Mouse (Mus musculus) fibroblast of lung, adult 2 months (primary cell): ENCODE measurements around the gene Klhl3.
A peak's percentile ranks its signal among the peaks of the same experiment; 100 is the strongest.
"Not testable (repeated sequence)": the region's sequence is repeated elsewhere in the genome, so short reads cannot be mapped to it uniquely, and the experiment has no call there.

Experiments used
- DNase-seq: peaks from one replicate; pipeline ENCODE4 v3.0.0-alpha.2; 2011; ENCODE audit warnings: low read depth

The Klhl3 gene

DNA sequence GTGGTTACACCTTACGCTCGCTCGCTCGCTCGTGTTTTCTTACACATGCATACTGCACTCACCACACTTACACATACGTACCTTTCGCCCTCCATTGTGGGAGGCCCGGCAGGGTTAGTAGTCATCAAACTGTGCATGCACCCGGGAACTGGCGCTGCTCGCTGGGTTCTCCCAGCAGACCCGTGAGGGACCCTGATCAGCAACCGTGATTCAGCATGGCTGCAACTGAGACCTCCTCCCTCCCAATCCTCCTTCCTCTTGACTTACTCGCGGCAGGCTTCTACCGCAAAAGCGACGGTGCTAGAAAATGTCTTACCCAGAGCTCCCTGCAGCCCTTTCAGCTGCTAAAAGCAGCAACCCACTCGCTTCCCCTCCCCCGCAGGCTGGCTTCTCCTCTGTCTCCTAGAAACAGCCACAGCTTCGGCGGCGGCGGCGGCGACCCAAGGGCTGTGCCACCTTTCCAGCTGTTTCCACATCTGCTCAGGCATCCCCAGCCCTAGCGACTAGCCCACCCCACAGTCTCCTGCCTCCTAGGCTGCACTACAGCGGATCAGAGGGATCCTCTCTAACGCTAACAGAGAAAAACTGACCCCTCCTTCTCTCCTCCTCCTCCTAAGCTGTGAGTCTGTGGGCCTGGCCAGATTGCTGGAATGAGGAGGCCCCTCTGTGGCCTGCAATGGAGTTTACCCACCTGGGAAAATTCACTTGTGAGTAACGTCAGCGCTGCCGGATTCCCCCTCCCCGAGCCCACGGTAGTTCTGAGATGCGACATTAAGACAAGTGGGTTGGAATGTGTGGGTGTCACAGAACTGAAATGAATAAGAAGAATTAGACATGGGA lies at the start of gene Klhl3:
Klhl3 (minus strand) TSS at position 532 of the 840 bp plus-strand sequence.
- no peak for DNase-seq

DNA sequence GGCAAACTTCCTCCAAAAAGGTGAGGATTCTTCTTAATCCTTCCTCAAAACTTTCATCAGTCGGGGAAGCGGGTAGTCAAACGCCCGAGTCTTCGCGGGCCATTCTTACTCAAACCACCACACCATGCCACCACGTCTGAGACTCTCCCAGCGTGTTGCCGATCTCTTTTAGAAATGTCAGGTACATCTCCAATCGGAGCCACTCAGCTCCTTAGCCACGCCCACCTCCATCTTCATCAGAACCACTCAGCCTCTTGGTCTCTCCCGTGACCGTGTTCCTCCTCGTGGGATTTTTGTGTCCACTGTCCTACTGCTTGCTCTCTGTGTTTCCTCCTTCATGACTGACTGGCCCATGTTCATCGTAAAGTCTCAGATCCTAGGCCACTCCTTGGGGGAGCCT lies 47.4 kb upstream of the Klhl3 start:
- DNase-seq, result no peak

DNA sequence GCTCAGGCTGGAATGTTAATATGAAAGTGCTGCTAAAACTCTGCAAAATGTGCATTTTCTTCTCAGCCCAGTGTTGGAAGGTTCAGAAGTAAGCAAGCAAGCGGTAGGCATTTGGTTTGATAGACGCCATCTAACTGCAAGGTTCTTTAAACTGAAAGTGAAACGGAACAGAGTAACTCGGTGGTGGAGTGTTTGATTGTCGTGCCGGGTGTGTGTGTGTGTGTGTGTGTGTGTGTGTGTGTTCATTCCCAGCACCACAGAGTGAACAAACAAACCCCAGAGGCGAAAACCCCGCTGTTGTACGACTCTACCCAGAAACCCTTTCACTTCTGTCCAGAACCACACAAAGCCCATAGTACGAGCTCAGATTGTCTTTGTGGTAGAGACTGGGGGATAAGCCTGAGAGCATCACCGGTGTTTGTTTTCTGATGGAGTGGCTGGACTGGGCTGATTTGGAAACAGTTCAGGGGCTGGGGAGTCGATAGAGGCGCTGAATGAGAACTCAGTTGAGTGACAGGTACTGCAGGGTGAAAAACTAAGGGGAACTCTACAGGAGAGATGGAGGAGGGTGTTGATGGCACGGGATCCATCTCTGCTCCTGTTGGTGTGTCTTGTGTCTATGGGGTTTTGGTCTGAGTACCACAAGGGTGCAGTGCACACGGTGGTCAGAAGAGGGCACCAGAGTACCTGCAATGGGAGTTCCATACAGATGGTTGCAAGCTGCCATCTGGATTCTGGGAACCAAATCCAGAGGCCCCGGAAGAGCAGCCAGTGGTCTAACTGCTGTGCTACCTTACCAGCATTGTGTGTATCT lies 44.9 kb upstream of the Klhl3 start:
- peak; percentile 88 for DNase-seq

DNA sequence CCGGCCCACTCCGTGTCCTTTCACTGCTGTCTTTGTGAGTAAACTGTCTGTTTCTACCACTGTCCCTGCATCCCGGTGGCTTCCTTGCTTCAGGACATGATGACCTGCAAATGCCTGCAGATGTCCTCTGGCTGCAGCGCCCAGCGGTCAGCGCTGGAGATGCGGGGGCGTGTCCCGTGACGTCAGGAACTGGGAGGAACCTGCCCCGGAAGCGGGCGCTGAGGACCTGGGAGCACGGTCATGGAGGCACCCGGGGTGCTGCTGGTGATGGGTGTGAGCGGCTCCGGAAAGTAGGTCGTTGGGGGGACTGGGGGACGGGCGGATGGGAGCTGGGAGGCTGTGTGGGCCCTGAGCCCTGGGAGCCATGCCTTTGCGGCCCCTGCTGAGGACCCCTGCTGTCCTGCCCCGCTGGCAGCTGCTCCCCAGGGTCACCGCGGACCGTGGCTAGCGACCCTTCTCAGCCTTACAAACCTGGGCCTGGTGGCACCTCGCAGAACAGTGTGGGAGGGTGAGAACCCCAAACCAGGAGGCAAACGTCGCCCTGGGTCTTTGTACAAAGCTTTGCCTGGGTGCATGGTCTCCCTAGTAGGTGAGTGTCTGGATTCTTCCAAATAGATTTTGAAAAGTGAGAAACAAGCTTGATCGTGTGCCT lies 44.2 kb upstream of the Klhl3 start, which contains the start of gene Idnk:
Idnk (plus strand) TSS at position 203 of the 652 bp plus-strand sequence.
- peak; percentile 49 for DNase-seq

DNA sequence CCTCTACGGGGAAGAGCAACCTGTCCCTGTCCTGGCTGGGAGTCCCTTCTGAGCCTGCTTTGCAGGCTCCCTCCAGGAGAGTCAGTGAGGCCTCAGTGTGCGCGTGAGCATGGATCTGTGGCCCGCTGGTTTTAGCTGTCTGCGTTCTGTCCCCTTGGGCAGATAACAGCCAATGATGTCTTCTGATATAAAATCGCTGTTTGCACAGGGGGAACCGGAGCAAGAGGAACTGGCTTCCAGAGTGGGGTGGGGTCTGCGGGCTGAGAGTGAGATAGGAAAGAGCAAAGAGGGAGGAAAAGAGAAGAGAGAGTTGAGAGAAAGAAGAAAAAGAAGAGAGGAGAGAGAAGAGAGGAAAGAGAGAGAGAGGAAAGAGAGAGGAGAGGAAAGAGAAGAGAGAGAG lies 43.6 kb upstream of the Klhl3 start:
- no peak for DNase-seq

DNA sequence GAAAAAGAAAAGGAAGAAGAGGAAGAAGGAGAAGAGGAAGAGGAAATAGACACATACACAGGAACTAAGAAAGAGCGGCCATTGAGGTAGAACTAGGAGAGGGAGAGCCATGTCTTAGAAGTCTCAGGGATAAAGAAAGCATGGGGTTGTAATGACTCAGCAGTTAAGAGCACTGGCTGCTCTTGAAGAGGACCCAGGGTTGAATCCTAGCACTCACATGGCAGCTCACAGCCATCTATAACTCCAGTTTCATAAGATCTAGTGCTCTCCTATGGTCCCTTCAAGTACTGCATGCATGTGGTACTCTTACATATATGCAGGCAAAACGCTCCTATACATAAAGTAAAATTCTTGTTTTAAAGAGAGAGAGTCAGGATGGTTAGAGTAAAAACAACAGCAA lies 42.6 kb upstream of the Klhl3 start:
- DNase-seq, result no peak

DNA sequence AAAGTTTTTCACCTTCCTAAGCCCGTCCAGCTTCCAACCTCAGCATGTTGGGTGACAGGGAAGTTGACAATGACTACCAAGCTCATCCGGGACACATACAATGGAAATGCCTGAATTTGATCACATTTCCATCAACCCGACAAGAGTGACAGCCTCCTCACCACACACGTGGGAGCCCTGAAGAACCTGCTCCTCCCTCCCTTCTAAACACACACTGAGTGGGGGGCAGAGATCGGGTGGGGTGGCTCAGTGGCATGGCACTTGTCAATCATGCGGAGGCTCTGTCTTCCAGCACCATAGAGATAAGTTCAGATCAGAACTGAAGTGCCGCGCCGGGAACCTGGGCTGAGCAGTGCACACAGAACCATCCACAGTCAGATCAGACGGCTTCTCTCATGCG lies 37.0 kb upstream of the Klhl3 start:
- DNase-seq, result no peak

DNA sequence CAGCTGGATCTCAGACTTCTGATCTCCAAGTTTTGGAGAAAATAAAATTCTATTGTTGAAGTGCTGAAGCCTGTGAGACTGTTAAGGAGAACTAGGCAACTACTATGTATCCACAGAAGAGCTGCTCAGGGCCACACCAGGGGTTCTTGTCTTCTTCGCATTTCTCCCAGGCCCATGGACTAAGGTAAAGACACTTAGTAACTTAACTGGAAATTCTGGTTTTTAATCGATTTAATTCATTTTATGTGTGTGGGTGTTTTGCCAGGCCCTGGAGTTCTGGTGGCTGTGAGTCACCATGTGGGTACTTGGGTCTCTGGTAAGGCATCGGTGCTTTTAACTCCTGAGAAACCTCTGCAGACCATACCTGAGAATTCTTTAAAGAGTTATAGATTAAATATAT lies 36.2 kb upstream of the Klhl3 start:
- DNase-seq, result no peak

DNA sequence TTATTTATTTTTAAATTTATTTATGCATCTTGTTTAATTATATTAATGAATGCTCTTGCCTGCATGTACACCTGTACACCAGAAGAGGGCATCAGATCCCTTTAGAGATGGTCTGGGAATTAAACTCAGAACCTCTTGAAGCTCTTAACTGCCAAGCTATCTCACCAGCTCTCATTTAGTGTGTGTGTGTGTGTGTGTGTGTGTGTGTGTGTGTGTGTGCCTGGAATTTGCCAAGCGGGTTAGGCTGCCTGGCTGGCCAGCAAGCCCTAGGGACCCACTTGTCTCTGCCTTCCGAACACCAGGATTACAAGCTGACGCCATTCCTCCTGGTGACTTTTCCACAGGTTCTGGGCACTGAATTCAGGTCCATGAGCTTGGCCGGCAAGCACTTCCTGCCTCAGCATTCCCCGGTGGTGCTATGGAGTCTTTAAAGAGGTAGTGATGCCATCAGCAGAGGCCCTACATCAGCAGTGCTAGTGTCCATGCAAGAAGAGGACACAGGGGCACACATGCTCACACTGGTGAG lies 35.7 kb upstream of the Klhl3 start:
- no peak for DNase-seq

DNA sequence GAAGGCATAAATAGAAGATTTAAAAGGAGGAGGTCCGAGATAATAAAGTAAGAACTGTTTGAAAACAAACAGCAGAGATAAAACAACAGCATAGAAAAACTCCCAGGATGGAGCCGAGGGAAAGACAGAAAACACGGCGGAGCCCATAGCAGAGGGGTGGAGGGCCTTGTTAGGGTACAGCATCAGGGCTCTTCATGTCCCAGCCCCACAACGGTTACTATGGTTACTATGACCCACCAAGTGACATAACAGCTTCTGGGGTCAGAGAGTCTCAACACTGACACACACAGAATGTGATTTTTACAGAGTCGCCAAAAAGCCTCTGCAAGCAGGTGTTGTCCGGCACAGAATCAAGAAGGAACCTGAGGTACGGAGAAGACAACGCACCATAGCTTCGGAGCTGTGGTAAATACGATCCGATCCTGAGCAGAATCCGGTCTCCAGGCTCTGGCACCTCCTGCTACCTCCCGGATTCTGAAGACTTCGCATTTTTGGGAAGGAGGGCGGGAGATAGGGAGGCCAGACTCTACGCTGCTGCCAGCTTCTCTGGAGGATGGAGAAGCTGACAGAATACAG lies 35.0 kb upstream of the Klhl3 start:
- peak; percentile 41 for DNase-seq

DNA sequence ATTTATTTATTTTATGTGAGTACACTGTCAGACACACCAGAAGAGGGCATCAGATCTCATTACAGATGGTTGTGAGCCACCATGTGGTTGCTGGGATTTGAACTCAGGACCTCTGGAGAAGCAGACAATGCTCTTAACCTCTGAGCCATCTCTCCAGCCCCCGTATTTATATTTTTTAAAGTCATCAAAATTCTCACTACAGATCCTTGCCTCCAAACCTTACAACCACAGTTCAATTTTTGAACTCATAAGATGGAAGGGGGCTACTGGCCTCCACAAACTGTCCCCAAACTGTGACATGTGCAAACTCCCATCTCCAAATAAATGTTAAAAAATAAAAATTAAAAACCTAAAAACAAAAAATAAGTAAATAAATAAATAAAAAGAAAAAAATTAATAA lies 34.4 kb upstream of the Klhl3 start:
- no peak for DNase-seq

DNA sequence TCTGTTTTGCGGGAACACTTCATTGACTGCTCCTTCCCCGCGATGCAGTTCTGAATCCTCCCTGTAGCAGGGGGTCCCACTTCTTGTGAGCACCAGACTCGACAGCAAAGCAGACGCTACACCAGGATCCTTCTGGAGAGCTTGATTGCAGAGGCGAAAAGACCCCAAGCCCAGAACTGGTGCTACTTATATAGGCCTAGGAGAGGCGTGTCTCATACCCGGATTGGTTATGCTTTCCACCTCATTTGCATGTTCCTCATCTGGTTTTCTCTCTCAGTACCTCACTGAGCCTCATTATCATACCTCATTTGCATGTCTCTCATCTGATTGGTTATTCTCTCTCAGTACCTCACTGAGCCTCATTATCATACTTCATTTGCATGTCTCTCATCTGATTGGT lies 33.2 kb upstream of the Klhl3 start:
- DNase-seq, result not testable (repeated sequence)

DNA sequence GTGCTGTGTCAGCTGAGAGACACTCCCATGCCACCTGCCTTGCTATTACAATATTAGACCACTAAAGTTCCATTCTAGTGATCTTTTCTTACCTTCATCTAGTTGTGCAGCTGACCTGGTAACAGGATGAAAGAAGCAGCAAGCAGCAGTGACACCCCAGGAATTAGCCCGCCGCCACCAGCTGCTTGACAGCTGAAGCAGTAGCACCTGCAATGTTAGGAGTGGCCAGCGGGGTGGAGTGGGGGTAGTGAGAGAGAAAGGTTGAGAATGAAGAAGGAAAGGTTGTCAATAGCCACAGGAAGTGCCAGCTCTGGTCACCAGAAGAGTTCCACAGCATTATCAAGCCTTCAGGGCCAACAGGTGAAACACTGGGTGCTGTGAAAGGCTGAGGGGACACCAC lies 18.3 kb upstream of the Klhl3 start:
- no peak for DNase-seq

DNA sequence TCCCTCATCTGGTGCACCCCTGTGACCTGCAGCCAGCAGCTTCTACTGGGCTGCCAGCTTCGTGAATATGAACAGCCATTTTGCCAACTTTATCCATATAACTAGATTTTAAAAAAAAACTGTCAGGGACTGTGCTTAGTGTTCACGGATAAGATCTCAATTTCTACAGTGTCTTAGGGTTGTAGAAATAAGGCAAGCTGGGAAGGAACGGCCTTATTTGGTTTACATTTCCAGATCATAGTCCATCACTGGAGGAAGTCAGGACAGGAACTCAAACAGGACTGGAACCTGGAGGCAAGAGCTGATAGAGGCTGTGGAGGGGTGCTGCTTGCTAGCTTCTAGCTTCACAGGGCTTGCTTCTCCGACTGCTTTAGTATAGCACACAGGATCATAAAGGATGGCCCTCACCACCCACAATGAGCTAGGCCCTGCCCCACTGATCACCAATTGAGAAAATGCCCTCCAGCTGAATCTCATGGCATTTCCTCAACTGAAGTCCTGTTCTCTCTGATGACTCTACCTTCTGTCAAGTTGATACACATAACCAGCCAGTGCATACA lies 16.4 kb upstream of the Klhl3 start:
- no peak for DNase-seq

DNA sequence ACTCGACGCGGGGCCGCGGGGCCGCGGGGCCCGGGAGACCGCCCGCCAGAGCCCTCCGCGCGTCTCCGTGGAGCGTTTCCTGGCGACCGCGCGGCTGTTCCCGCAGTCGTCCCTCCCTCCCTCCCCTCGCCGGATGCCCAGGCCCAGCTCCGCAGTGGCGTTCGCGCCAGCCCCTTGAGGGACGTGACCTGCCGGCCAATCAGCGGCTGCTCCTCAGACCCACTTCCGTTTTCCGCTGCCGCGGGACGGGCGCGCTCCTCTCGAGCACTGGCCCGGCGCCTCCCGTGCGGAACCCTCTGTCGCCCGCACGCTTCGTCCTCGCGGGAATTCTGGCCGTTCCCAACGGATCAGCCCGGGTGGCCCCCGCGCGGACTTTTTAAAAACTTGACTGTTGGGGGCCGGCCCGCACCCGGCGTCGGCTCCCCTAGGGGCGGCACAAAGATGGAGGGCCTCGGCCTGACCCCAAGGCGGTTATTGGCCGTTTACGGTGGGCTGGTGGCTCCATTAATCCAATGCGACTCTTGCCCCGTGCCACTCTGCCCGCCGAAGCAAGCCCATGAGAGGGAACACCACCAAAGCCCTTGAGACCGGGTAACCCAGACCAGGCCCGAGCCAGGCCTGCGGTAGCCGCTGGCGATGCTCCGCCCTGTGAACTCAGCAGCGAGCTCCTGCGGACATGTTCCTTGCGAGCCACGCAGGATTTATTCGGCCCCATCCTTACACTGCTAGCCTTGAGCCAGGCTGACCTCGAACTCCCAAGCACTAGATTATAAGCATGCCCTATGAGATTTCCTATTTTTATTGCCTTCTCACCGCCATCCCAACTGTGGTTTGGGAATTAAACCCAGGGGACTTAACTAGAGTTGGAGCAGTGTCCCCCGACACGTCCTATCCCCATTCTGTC lies 15.6 kb upstream of the Klhl3 start:
- DNase-seq, result peak; percentile 76

DNA sequence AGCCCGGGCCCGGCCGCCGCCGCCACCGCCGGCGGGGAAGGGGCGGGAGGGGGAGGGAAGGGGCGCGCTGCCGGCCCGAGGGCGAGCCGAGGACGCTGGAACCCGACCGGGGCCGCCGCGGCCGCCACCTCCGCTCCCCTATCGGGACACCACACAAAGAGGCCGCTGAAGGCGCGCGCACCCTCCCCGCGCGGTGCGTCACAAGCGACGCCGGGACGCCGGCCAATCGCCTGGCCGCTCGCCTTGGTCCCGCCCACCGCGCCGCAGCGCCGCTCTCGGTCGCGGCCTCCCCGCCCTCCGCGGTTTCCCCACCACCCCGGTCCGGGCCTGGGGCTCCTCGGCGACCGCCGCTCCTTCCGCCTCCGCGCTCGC lies 15.0 kb upstream of the Klhl3 start, which contains the start of gene Hnrnpa0:
Hnrnpa0 (minus strand) TSS at position 161 of the 372 bp plus-strand sequence.
- DNase-seq, result no peak

DNA sequence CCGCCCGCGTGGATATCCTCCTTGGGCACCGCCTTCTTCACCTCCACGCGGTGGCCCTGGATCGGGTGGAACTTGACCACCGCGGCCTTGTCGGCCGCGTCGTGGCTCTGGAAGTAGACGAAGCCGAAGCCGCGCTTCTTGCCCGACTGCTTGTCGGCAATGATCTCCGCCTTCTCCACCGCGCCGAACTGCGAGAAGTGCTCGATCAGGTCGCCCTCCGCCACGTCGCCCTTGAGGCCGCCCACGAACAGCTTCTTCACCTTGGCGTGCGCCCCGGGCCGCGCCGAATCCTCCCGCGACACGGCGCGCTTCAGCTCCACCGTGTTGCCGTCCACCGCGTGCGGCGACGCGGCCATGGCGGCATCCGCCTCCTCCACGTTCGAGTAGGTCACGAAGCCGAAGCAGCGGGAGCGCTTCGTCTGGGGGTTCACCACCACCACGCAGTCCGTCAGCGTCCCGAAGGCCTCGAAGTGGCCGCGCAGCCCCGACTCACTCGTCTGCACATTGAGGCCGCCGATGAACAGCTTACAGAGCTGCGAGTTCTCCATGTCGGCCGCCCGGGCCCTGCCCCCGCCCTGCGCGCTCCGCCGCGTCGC lies 14.5 kb upstream of the Klhl3 start:
- no peak for DNase-seq

DNA sequence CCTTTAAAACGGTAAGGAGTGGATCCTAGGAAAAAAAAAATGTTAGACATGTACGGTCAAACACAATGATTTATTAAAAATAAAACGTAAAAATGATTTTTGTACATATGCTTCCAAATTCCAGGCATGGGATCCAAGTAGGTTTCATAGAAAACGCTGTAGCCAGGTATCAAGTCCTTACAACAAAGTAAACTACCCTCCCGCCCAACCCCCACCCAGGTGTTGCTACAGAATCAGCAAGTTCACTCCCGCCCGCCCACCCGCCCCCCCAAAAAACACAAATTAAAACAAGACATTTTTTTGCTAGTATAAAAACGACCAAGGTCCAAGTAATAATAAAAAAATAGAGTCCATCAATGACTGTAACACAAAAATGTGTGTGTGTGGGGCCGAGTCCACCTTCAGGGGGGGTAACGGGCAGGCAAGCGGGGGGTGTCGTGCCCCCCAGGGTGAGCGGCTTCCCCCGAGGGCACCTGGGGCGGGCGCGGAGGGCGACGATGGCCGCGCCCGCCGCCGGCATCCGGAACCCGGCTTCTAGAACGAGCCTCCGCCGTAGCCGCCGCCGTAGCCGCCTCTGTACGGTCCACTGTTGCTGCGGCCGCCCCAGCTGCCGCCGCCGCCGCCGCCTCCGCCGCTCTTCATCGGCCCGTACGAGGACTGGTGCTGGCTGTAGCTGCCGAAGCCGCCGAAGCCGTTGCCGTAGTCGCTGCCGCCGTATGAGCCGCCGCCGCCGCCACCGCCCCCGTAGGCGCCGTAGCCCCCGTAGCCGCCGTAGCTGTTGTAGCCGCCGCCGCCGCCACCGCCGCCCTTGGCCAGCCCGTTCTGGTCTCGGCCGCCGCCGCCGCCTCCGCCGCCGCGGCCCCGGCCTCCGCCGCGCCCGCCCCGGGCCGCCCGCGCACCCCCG lies 13.7 kb upstream of the Klhl3 start:
- DNase-seq, result no peak

DNA sequence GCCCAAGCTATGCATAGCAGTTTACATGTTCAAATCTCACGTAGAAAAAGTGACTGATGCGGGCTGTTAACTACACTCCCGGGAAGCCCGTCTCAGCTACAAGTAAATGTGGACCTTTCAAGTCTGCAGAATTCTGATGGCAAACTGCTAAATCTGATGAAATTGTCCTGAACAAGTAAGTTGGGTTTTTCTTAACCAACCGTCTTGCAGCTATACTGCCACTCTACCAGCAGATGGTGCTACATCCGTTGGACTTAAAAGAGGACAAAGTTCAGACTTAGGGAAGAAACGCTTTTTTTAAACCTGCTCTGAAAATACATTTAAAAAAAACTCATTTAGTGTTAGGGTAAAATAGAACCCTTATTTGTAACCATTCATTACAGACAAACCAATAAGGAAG lies 12.7 kb upstream of the Klhl3 start:
- DNase-seq, result peak; percentile 58
